Mouse (Mus musculus) MEL (cell line): ENCODE data around the gene H3f3b. TPM values are rescaled to one million over a fixed set of nuclear protein-coding genes. Genes with fewer than 3 reads are reported as not detected.

Experiments
- DNase-seq: peaks from one replicate; pipeline ENCODE4 v3.0.0; 2011; ENCODE audit warnings: low read depth, low spot score
- H3K27ac ChIP-seq: 2 replicates; pipeline ENCODE4 v1.5.1; 2012; ENCODE audit warnings: low read depth, mild to moderate bottlenecking, control low read depth, low read length, moderate library complexity; ENCODE audit not compliant: control insufficient read depth
- H3K27me3 ChIP-seq, 2 experiments: fragments of 150-350 bp in 1 of 2; sonication (generic) in 1 of 2; 2 replicates each; pipeline ENCODE4 v1.6.1; 2012; ENCODE audit warnings: low read length in 2 of 2, mild to moderate bottlenecking in 2 of 2, improper control_type of control experiment in 1 of 2, moderate library complexity in 1 of 2; ENCODE audit not compliant: insufficient read depth in 2 of 2, control insufficient read depth in 1 of 2
- H3K36me3 ChIP-seq, 2 experiments: 2 replicates each; pipeline ENCODE4 v1.6.1; 2012 to 2014; ENCODE audit warnings: low read length in 2 of 2, improper control_type of control experiment in 1 of 2, inconsistent platforms in 1 of 2, mild to moderate bottlenecking in 1 of 2; ENCODE audit not compliant: insufficient read depth in 2 of 2, control insufficient read depth in 1 of 2
- H3K4me1 ChIP-seq, 2 experiments: fragments of 150-350 bp in 1 of 2; sonication (generic) in 1 of 2; 2 replicates each; pipeline ENCODE4 v1.6.1; 2012; ENCODE audit warnings: low read length in 2 of 2, improper control_type of control experiment in 1 of 2, mild to moderate bottlenecking in 1 of 2; ENCODE audit not compliant: insufficient read depth in 2 of 2, control insufficient read depth in 1 of 2
- H3K4me3 ChIP-seq, 2 experiments: fragments of 150-350 bp in 1 of 2; sonication (generic) in 1 of 2; 2 replicates each; pipeline ENCODE4 v1.5.1; 2012; ENCODE audit warnings: low read depth in 2 of 2, low read length in 2 of 2, mild to moderate bottlenecking in 2 of 2, moderate library complexity in 2 of 2, control low read depth in 1 of 2, improper control_type of control experiment in 1 of 2; ENCODE audit not compliant: control insufficient read depth in 1 of 2, insufficient read depth in 1 of 2
- H3K79me2 ChIP-seq: 2 replicates; pipeline ENCODE4 v1.6.1; 2012; ENCODE audit warnings: mild to moderate bottlenecking, low read length, moderate library complexity; ENCODE audit not compliant: control insufficient read depth, poor library complexity, insufficient read depth
- H3K9ac ChIP-seq: 2 replicates; pipeline ENCODE4 v1.6.1; 2012; ENCODE audit warnings: low read depth, mild to moderate bottlenecking, control low read depth, low read length, moderate library complexity; ENCODE audit not compliant: control insufficient read depth, poor library complexity, severe bottlenecking
- H3K9me3 ChIP-seq: fragments of 150-350 bp; sonication (generic); replicated peaks from 2 replicates; pipeline ENCODE4 v1.6.1; 2012; ENCODE audit warnings: mild to moderate bottlenecking, low read length, improper control_type of control experiment, moderate library complexity; ENCODE audit not compliant: insufficient read depth
- BHLHE40 ChIP-seq: IDR thresholded peaks from 2 replicates; pipeline ENCODE4 v1.6.1; 2012; ENCODE audit warnings: low read depth, mild to moderate bottlenecking, inconsistent platforms, low read length, improper control_type of control experiment, borderline replicate concordance
- CHD1 ChIP-seq: IDR thresholded peaks from 2 replicates; pipeline ENCODE4 v1.6.1; 2012; ENCODE audit warnings: low read depth, mild to moderate bottlenecking, inconsistent platforms, low read length, improper control_type of control experiment
- CHD2 ChIP-seq: IDR thresholded peaks from 2 replicates; pipeline ENCODE4 v1.6.1; 2011; ENCODE audit warnings: low read length, improper control_type of control experiment
- CTCF ChIP-seq, 3 experiments: IDR thresholded peaks in 2 of 3; conservative IDR thresholded peaks in 1 of 3; 2 replicates each; pipeline ENCODE4 v1.5.1; 2011 to 2012; ENCODE audit warnings: low read length in 3 of 3, low read depth in 2 of 3, mild to moderate bottlenecking in 2 of 3, improper control_type of control experiment in 1 of 3, inconsistent platforms in 1 of 3, mixed read lengths in 1 of 3, moderate library complexity in 1 of 3; ENCODE audit not compliant: control insufficient read depth in 1 of 3, insufficient read depth in 1 of 3, poor library complexity in 1 of 3, severe bottlenecking in 1 of 3
- E2F4 ChIP-seq: IDR thresholded peaks from 2 replicates; pipeline ENCODE4 v1.6.1; 2011; ENCODE audit warnings: low read depth, low read length, improper control_type of control experiment, borderline replicate concordance
- ELF1 ChIP-seq: IDR thresholded peaks from 2 replicates; pipeline ENCODE4 v1.6.1; 2014; ENCODE audit warnings: low read depth, mild to moderate bottlenecking, inconsistent platforms, low read length, improper control_type of control experiment, moderate library complexity
- GABPA ChIP-seq: IDR thresholded peaks from 2 replicates; pipeline ENCODE4 v1.6.1; 2012; ENCODE audit warnings: low read depth, mild to moderate bottlenecking, inconsistent platforms, low read length, improper control_type of control experiment, moderate library complexity
- GATA1 ChIP-seq: IDR thresholded peaks from 2 replicates; pipeline ENCODE4 v1.6.1; 2011; ENCODE audit warnings: low read depth, low read length, improper control_type of control experiment
- HCFC1 ChIP-seq: IDR thresholded peaks from 2 replicates; pipeline ENCODE4 v1.6.1; 2012; ENCODE audit warnings: low read depth, mild to moderate bottlenecking, inconsistent platforms, low read length, improper control_type of control experiment, moderate library complexity
- MAZ ChIP-seq: IDR thresholded peaks from 2 replicates; pipeline ENCODE4 v1.6.1; 2012; ENCODE audit warnings: low read depth, mild to moderate bottlenecking, inconsistent platforms, low read length, improper control_type of control experiment
- MEF2A ChIP-seq: IDR thresholded peaks from 2 replicates; pipeline ENCODE4 v1.6.1; 2014; ENCODE audit warnings: low read depth, mild to moderate bottlenecking, inconsistent platforms, low read length, improper control_type of control experiment; ENCODE audit not compliant: poor library complexity, insufficient replicate concordance, severe bottlenecking; ENCODE audit errors: extremely low read depth
- MXI1 ChIP-seq: IDR thresholded peaks from 2 replicates; pipeline ENCODE4 v1.6.1; 2011; ENCODE audit warnings: mild to moderate bottlenecking, low read depth, low read length, improper control_type of control experiment
- MYB ChIP-seq: IDR thresholded peaks from 2 replicates; pipeline ENCODE4 v1.6.1; 2011; ENCODE audit warnings: mild to moderate bottlenecking, low read depth, low read length, improper control_type of control experiment
- NELFE ChIP-seq: IDR thresholded peaks from 2 replicates; pipeline ENCODE4 v1.6.1; 2011; ENCODE audit warnings: low read depth, low read length, improper control_type of control experiment
- POLR2A ChIP-seq, 2 experiments: IDR thresholded peaks; 2 replicates each; pipeline ENCODE4 v1.6.1; 2011 to 2012; ENCODE audit warnings: low read length in 2 of 2, mild to moderate bottlenecking in 2 of 2, control low read depth in 1 of 2, improper control_type of control experiment in 1 of 2, low read depth in 1 of 2, moderate library complexity in 1 of 2; ENCODE audit not compliant: control insufficient read depth in 1 of 2, insufficient read depth in 1 of 2, poor library complexity in 1 of 2
- POLR2AphosphoS2 ChIP-seq: IDR thresholded peaks from 2 replicates; pipeline ENCODE4 v1.6.1; 2011; ENCODE audit warnings: low read length, improper control_type of control experiment
- POLR2AphosphoS5 ChIP-seq: IDR thresholded peaks from 2 replicates; pipeline ENCODE4 v1.6.1; 2012; ENCODE audit warnings: low read depth, borderline replicate concordance, mild to moderate bottlenecking, inconsistent platforms, low read length, moderate library complexity, mixed read lengths
- RCOR1 ChIP-seq: IDR thresholded peaks from 2 replicates; pipeline ENCODE4 v1.6.1; 2012; ENCODE audit warnings: low read depth, mild to moderate bottlenecking, inconsistent platforms, low read length, improper control_type of control experiment
- TAL1 ChIP-seq: IDR thresholded peaks from 2 replicates; pipeline ENCODE4 v1.6.1; 2012; ENCODE audit warnings: mild to moderate bottlenecking, inconsistent platforms, low read length, moderate library complexity, mixed read lengths
- TCF12 ChIP-seq: IDR thresholded peaks from 2 replicates; pipeline ENCODE4 v1.6.1; 2014; ENCODE audit warnings: low read depth, mild to moderate bottlenecking, inconsistent platforms, low read length, improper control_type of control experiment, moderate library complexity
- ZC3H11A ChIP-seq: IDR thresholded peaks from 2 replicates; pipeline ENCODE4 v1.6.1; 2012; ENCODE audit warnings: low read depth, mild to moderate bottlenecking, inconsistent platforms, low read length, improper control_type of control experiment
- ZMIZ1 ChIP-seq: IDR thresholded peaks from 2 replicates; pipeline ENCODE4 v1.6.1; 2012; ENCODE audit warnings: low read depth, mild to moderate bottlenecking, inconsistent platforms, low read length, improper control_type of control experiment, moderate library complexity
- polyA plus RNA-seq, 2 experiments: library from polyadenylated mRNA; stranded (reverse) in 1 of 2; unstranded in 1 of 2; fragments of >175 nt in 1 of 2; fragments of >200 nt in 1 of 2; gene quantifications; 2 replicates each; pipeline versions ENCODE4 v1.2.1 to v1.2.4; 2012; ENCODE audit warnings: low replicate concordance in 2 of 2, low read depth in 1 of 2; ENCODE audit not compliant: insufficient read length in 2 of 2, insufficient read depth in 1 of 2, missing spikeins in 1 of 2
- total RNA-seq: library from RNA; depleted of rRNA; stranded (reverse); fragments of 300-350 nt; gene quantifications from 2 replicates; pipeline ENCODE4 v1.2.3, GENCODE M21; 2012

H3f3b gene
- total and polyA plus RNA-seq, 3 experiments = 96.6 to 767 (median 498) TPM

DNA sequence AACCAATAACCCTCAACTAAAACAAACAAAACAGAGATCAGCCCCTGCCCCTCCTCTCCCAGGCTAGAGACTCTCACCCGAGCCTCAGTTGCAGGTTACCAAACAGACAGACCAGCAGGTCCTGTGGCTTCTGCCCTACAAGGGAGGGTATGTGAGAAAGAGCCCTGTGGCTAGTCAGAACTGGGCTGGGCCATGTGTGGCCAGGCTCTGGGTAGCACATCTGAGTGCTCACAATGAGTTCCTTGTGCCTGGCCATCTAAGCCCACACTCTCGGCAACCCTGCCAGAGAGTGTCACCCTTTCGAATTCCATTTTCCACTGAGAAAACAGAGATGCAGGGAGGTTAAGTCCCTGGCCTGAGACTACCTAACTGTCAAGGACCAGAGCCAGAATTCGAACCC, 35.7 kb downstream of the H3f3b start:
- Histone ChIP-seq H3K9me3 (no peaks in the 10 kb centered on the region), H3K4me1 (no peaks in the 10 kb centered on the region; a peak in 1 of 4 replicates), H3K4me3 (no peak overlapping the region), H3K36me3 (no peaks in the 10 kb centered on the region), H3K79me2 (no peaks in the 10 kb centered on the region), H3K27ac (no peak overlapping the region), H3K9ac (no peak overlapping the region), H3K27me3 (no peaks in the 10 kb centered on the region)
- DNase-seq = no peak
- TF ChIP-seq MXI1 = no peak
- no peak for TF ChIP-seq ZC3H11A

GRCm38 (mm10) chr11:115989686-115990085, 38.1 kb downstream of the H3f3b start:
- H3K27me3 ChIP-seq = no peaks in the 10 kb centered on the region; a peak in 1 of 4 replicates
- H3K9me3 ChIP-seq = no peaks in the 10 kb centered on the region
- no peak overlapping the region for H3K27ac ChIP-seq
- H3K4me1 ChIP-seq = no peaks in the 10 kb centered on the region; a peak in 1 of 4 replicates
- TF ChIP-seq POLR2A (IDR thresholded peaks at IDR 0.05; ENCODE audit: control insufficient read depth in 1 of 2, insufficient read depth in 1 of 2, low read depth in 1 of 2, low read length in 2 of 2, poor library complexity in 1 of 2) (no peak), BHLHE40 (no peak), TCF12 (no peak), MAZ (no peak), GATA1 (no peak), MEF2A (no peak), GABPA (no peak), TAL1 (no peak), E2F4 (no peak), NELFE (no peak), POLR2AphosphoS2 (no peak), RCOR1 (no peak), POLR2AphosphoS5 (no peak), MYB (no peak), CHD2 (no peak)
- H3K9ac ChIP-seq = no peak overlapping the region
- no peaks in the 10 kb centered on the region for H3K36me3 ChIP-seq
- H3K4me3 ChIP-seq = no peak overlapping the region
- H3K79me2 ChIP-seq = no peaks in the 10 kb centered on the region
- no peak for DNase-seq

GRCm38 (mm10) chr11:115983291-115983690, 44.5 kb downstream of the H3f3b start:
- H3K79me2 ChIP-seq = no peaks in the 10 kb centered on the region
- DNase-seq = no peak
- H3K4me3 ChIP-seq = no peak overlapping the region
- no peaks in the 10 kb centered on the region for H3K9me3 ChIP-seq
- H3K27ac ChIP-seq = no peak overlapping the region
- no peak for TF ChIP-seq ZMIZ1
- TF ChIP-seq RCOR1 = no peak
- TF ChIP-seq CTCF (IDR thresholded peaks at IDR 0.05 in 2 of 3, conservative IDR thresholded peaks at IDR 0.05 in 1 of 3; ENCODE audit: control insufficient read depth in 1 of 3, insufficient read depth in 1 of 3, low read depth in 2 of 3, low read length in 3 of 3, poor library complexity in 1 of 3, severe bottlenecking in 1 of 3) = no peak
- no peak for TF ChIP-seq GATA1
- TF ChIP-seq CHD1 = no peak
- TF ChIP-seq HCFC1 = no peak
- no peak for TF ChIP-seq ELF1
- TF ChIP-seq CHD2 = no peak
- TF ChIP-seq POLR2A (IDR thresholded peaks at IDR 0.05; ENCODE audit: control insufficient read depth in 1 of 2, insufficient read depth in 1 of 2, low read depth in 1 of 2, low read length in 2 of 2, poor library complexity in 1 of 2) = no peak
- TF ChIP-seq BHLHE40 = no peak
- no peak for TF ChIP-seq ZC3H11A
- no peaks in the 10 kb centered on the region for H3K36me3 ChIP-seq
- H3K9ac ChIP-seq = no peak overlapping the region
- H3K4me1 ChIP-seq = no peaks in the 10 kb centered on the region; a peak in 1 of 4 replicates
- H3K27me3 ChIP-seq = no peaks in the 10 kb centered on the region; a peak in 1 of 4 replicates
